Mouse (Mus musculus) hindbrain, embryonic 11.5 days (tissue): Measurements from ENCODE around the gene Rprd1b. TPM values are rescaled to one million over a fixed set of nuclear protein-coding genes. Genes with fewer than 3 reads are reported as not detected.

Source experiments
- ATAC-seq: fragments of 200-750 bp; cut with Nextera tagmentation; 2 replicates; pipeline ENCODE4 v1.8.0; 2017; ENCODE audit warnings: mild to moderate bottlenecking, moderate TSS enrichment, moderate library complexity; ENCODE audit not compliant: low FRiP score
- DNase-seq: peaks from one replicate; pipeline ENCODE4 v3.0.0-alpha.2; 2015; ENCODE audit warnings: low spot score
- H3K27ac ChIP-seq: fragments of 300-500 bp; sonication (generic); 2 replicates; pipeline ENCODE4 v1.5.1; 2014; ENCODE audit warnings: mild to moderate bottlenecking, low read depth, low read length
- H3K27me3 ChIP-seq: fragments of 300-500 bp; sonication (generic); 2 replicates; pipeline ENCODE4 v1.6.1; 2014; ENCODE audit warnings: mild to moderate bottlenecking, low read length, moderate library complexity, mixed read lengths; ENCODE audit not compliant: control insufficient read depth, insufficient read depth
- H3K36me3 ChIP-seq: fragments of 300-500 bp; sonication (generic); 2 replicates; pipeline ENCODE4 v1.6.1; 2014; ENCODE audit warnings: mild to moderate bottlenecking, low read length, moderate library complexity, mixed read lengths; ENCODE audit not compliant: control insufficient read depth, insufficient read depth
- H3K4me1 ChIP-seq: fragments of 300-500 bp; sonication (generic); replicated peaks from 2 replicates; pipeline ENCODE4 v1.6.1; 2014; ENCODE audit warnings: low read length, mixed read lengths; ENCODE audit not compliant: control insufficient read depth, insufficient read depth
- H3K4me2 ChIP-seq: fragments of 300-500 bp; sonication (generic); replicated peaks from 2 replicates; pipeline ENCODE4 v1.6.1; 2014; ENCODE audit warnings: mild to moderate bottlenecking, low read depth, low read length
- H3K4me3 ChIP-seq: fragments of 300-500 bp; sonication (generic); 2 replicates; pipeline ENCODE4 v1.5.1; 2014; ENCODE audit warnings: low read depth, low read length
- H3K9ac ChIP-seq: fragments of 300-500 bp; sonication (generic); 2 replicates; pipeline ENCODE4 v1.6.1; 2014; ENCODE audit warnings: low read depth, low read length
- H3K9me3 ChIP-seq: fragments of 300-500 bp; sonication (generic); 2 replicates; pipeline ENCODE4 v1.6.1; 2016; ENCODE audit warnings: low read length; ENCODE audit not compliant: control insufficient read depth
- WGBS: fragments of 180-500 bp; shearing (Covaris S2); extraction: QIAGEN DNeasy Blood & Tissue Kit; methylation state at CpG from one replicate; pipeline ENCODE4 v1.1.7; 2014; 5-methylcytosine and 5-hydroxymethylcytosine counted together
- polyA plus RNA-seq: library from polyadenylated mRNA; unstranded; fragments of >200 nt; fragmentation: Nextera tagmentation; extraction: Ambion mirVana; gene quantifications from 2 replicates; pipeline ENCODE4 v1.2.1, GENCODE M21; 2014

The Rprd1b gene
- polyA plus RNA-seq, 1 experiment from 2014 or later: 67.4 TPM

DNA sequence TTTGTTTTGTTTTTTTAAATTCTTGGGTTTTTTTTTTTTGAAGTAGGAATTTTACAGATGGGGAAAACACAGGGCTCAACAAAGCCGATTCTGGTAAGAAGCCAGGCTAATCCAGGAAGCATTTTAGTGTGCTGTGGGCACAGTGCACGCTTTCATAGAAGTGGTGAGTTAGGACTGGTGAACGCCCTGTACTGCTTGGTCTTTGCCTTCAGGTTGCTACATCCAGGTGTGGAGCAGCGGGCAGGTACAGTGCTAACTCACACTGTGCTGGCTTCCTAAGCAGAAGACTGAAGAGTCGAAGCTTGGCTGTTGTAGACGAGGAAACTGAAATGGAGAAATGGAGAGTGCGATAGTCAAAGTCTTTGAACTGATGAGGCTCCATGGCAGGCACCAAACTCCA lies 1.7 kb downstream of the Rprd1b start:
- 88% methylated on average over 7 of the region's 7 CpGs for WGBS

DNA sequence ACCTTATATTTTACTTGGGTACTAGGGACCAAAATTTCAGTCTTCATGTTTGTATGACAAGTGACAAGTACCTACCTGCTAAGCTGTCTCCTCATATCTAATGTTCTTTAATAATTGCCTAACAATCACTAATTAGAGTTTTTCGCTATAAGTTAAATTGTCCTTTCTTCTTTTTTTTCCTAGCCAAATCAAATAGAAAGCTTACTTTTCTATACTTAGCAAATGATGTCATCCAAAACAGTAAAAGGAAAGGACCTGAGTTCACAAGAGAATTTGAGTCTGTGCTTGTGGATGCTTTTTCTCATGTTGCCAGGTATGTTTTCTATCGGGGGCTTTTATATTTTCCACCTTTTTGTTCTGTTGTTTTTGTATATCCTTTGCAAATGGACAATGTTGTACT lies 7.5 kb downstream of the Rprd1b start:
- Histone ChIP-seq H3K4me1 (no peaks in the 10 kb centered on the region), H3K9ac (no peak overlapping the region), H3K27ac (no peak overlapping the region), H3K36me3 (no peaks in the 10 kb centered on the region), H3K27me3 (no peaks in the 10 kb centered on the region), H3K4me3 (no peak overlapping the region), H3K9me3 (no peaks in the 10 kb centered on the region), H3K4me2 (no peak overlapping the region)
- DNase-seq (no peak), ATAC-seq (no peak)
- WGBS: 99% methylated on average over 2 of the region's 2 CpGs

More for the DNA sequence above, 1.7 kb downstream of the Rprd1b start:
- Histone ChIP-seq H3K9ac (no peak overlapping the region), H3K27ac (no peak overlapping the region), H3K4me3 (peak overlapping the region; percentile 84; the same call in 1 of the 2 replicates), H3K4me2 (peak overlapping the region; percentile 75), H3K4me1 (peaks cover 4% of the 10 kb centered on the region), H3K9me3 (no peaks in the 10 kb centered on the region), H3K36me3 (no peaks in the 10 kb centered on the region), H3K27me3 (no peaks in the 10 kb centered on the region)
- ATAC-seq: no peak
- no peak for DNase-seq

DNA sequence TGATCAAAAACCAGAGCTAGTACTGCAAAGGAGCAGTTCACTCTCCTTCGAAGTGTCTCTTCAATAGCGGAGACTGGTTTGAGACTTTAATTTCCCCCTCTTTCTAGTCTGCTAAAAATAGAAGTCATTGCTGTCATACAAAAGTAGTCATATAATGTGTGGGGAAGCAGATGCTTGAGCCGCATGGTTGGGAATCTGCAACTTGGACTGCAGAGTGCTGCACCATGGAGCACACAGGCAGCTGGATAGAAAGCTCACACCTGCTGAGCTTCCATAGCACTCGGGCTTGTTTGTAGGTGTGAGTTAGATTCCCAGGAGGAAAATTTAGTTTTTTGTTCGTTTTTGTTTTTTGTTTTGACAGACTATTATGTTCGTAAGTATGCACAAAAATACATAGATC lies 8.1 kb downstream of the Rprd1b start:
- no peak overlapping the region for H3K4me2 ChIP-seq
- 90% methylated on average over 6 of the region's 6 CpGs for WGBS
- DNase-seq (no peak), ATAC-seq (no peak)
- 0 out of 2 replicates have a peak, but pooled peaks cover 2% of the 10 kb centered on the region for H3K36me3 ChIP-seq
- no peak overlapping the region for H3K27ac ChIP-seq
- no peaks in the 10 kb centered on the region for H3K27me3 ChIP-seq
- H3K9ac ChIP-seq: no peak overlapping the region
- H3K9me3 ChIP-seq: no peaks in the 10 kb centered on the region
- no peaks in the 10 kb centered on the region for H3K4me1 ChIP-seq
- no peak overlapping the region for H3K4me3 ChIP-seq

DNA sequence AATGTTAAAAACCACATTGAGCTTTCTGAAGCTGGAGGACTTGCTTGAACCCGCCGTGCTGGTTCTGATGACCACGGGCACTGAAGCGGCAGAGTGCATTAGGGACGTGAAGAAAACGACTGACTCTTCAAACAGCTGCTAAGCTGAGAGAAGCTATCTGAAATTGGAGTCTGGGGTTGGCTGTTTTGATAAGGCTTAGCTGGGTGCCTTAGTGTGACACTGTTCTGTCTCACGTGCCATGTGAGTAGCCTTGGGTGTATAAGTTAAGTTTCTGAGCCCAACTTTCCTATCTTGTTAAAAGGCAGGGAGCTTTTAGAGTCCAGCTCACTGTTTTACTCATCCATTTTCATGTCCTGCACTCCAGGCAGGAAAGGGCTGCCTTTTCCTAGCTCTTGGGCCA lies 8.7 kb downstream of the Rprd1b start:
- Histone ChIP-seq H3K27ac (no peak overlapping the region), H3K9me3 (no peaks in the 10 kb centered on the region), H3K36me3 (0 out of 2 replicates have a peak, but pooled peaks cover 2% of the 10 kb centered on the region), H3K4me2 (no peak overlapping the region), H3K9ac (no peak overlapping the region), H3K27me3 (no peaks in the 10 kb centered on the region), H3K4me1 (no peaks in the 10 kb centered on the region), H3K4me3 (no peak overlapping the region)
- no peak for DNase-seq
- 83% methylated on average over 7 of the region's 7 CpGs for WGBS
- ATAC-seq: no peak

DNA sequence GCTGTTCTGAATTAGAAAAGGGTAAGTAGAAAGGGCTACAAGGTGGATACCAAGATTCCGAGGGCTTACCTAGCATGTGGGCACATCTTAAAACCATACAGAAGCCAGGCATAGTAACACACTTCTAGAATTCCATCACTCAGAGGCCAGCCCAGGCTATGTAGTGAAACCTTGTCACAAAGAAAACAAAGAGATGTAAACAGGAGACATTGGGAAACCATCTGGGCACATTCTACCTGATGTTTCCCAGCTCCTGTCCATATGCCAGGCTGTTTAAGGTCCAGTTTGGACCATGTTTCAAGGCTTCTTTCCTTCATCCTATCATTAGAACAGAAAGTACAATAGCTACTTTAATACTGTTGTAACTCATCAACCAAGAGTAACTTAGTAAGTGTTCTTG lies 9.3 kb downstream of the Rprd1b start:
- WGBS: 93% methylated on average over 1 of the region's 1 CpGs
- no peak for DNase-seq
- ATAC-seq: no peak
- Histone ChIP-seq H3K9ac (no peak overlapping the region), H3K36me3 (0 out of 2 replicates have a peak, but pooled peaks cover 2% of the 10 kb centered on the region), H3K4me3 (no peak overlapping the region), H3K4me1 (no peaks in the 10 kb centered on the region), H3K27ac (no peak overlapping the region), H3K4me2 (no peak overlapping the region), H3K9me3 (no peaks in the 10 kb centered on the region), H3K27me3 (no peaks in the 10 kb centered on the region)

DNA sequence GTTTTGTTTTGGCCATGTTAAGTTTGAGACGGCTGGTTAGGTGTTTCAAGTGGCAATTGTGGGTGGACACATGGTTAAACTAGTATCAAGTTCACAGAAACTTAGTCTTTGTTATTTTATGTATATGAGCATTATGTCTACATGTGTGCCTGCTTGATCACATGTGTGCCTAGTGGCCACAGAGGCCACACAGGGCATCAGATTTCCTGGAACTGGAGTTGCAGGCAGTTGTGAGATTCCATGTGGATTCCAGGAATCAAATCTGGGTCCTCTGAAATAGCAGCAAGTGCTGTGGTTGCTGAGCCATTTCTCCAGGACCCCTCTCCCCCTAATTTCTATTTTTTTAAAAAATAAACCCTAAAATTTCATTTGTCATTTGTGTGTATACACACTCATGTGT lies 11.4 kb downstream of the Rprd1b start:
- H3K4me2 ChIP-seq: no peak overlapping the region
- no peaks in the 10 kb centered on the region for H3K27me3 ChIP-seq
- H3K36me3 ChIP-seq: 0 out of 2 replicates have a peak, but pooled peaks cover 4% of the 10 kb centered on the region
- no peak for ATAC-seq
- no peak overlapping the region for H3K27ac ChIP-seq
- WGBS: 82% methylated on average over 1 of the region's 1 CpGs
- no peak for DNase-seq
- no peak overlapping the region for H3K4me3 ChIP-seq
- H3K4me1 ChIP-seq: no peaks in the 10 kb centered on the region
- H3K9me3 ChIP-seq: no peaks in the 10 kb centered on the region
- H3K9ac ChIP-seq: no peak overlapping the region

DNA sequence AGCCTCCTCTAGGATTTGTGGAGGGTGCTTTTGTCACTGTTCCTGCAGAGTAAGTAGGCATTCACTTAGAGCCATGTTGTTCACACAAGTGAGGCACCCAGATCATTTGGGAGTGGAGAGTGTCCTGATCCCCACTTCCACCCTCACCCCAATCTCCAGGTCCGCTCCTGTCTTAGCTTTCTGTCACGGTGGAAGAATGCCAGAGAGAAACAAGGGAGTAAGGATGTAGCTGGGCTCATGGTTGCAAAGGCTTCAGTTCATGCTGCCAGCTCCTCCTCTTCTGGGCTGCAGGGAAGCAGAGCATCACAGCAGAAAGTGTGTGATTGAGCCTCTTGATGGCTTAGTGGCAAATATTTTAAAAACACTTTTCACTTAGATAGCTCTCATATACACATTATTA lies 12.1 kb downstream of the Rprd1b start:
- WGBS: 89% methylated on average over 2 of the region's 2 CpGs
- H3K36me3 ChIP-seq: 0 out of 2 replicates have a peak, but pooled peaks cover 4% of the 10 kb centered on the region

DNA sequence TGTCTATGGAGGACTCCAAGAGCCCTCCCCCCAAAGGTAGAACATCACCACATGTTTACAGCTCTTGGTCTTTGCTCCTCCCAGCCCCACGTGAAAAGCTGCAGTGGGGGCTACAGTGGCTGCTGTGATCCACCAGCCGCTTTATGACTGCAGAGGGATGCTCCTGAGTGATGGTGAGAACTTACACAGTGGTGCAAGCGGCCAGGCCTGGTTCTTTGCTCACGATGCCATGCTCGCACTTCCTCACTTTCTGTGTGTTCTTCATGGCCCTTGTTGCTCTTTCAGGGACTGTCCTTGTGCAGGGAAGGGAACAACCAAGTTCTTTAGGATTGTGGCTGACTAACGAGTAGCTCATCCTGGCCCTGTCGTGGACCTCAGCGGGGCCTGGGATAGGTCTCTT lies 15.2 kb downstream of the Rprd1b start:
- Histone ChIP-seq H3K4me1 (no peaks in the 10 kb centered on the region), H3K9me3 (no peaks in the 10 kb centered on the region), H3K4me2 (no peak overlapping the region), H3K27me3 (no peaks in the 10 kb centered on the region), H3K27ac (no peak overlapping the region), H3K4me3 (no peak overlapping the region), H3K36me3 (peaks cover 7% of the 10 kb centered on the region; the same call in 1 of the 2 replicates), H3K9ac (no peak overlapping the region)
- ATAC-seq (no peak), DNase-seq (no peak)
- WGBS: 93% methylated on average over 8 of the region's 8 CpGs

More for the DNA sequence above, 12.1 kb downstream of the Rprd1b start:
- H3K27ac ChIP-seq: no peak overlapping the region
- H3K9me3 ChIP-seq: no peaks in the 10 kb centered on the region
- H3K4me1 ChIP-seq: no peaks in the 10 kb centered on the region
- ATAC-seq: no peak
- H3K4me2 ChIP-seq: no peak overlapping the region
- no peak overlapping the region for H3K9ac ChIP-seq
- H3K4me3 ChIP-seq: no peak overlapping the region
- no peak for DNase-seq
- H3K27me3 ChIP-seq: no peaks in the 10 kb centered on the region

DNA sequence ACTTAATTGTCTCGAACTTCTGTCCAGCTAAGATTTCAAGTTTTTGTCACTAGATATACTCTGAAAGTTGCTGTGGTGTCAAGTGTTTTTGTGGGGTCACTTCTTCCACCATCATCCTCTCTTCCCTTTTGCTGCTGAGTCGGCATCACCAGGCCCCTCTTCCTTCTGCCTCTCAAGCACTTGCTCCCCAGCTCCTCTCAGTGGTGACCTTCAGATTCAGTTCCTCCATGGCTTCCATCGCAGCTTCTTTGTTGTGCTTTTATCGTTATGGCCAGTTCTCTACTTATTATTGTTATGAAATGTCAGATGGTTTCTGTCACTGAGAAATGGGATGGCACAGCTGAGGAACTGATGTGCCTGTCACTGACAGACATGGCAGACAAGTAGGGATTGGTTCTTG lies 17.9 kb downstream of the Rprd1b start:
- no peak overlapping the region for H3K9ac ChIP-seq
- no peaks in the 10 kb centered on the region for H3K9me3 ChIP-seq
- H3K4me1 ChIP-seq: no peaks in the 10 kb centered on the region
- no peaks in the 10 kb centered on the region for H3K27me3 ChIP-seq
- ATAC-seq (no peak), DNase-seq (no peak)
- H3K4me2 ChIP-seq: no peak overlapping the region
- 84% methylated on average over 4 of the region's 4 CpGs for WGBS
- no peak overlapping the region for H3K4me3 ChIP-seq
- peaks cover 12% of the 10 kb centered on the region; the same call in 1 of the 2 replicates for H3K36me3 ChIP-seq
- no peak overlapping the region for H3K27ac ChIP-seq
